Mouse (Mus musculus) kidney, postnatal 0 days (tissue): ENCODE measurements around the gene Basp1. TPM values are rescaled to one million over a fixed set of nuclear protein-coding genes. Genes with fewer than 3 reads are reported as not detected.
A peak's percentile ranks its signal among the peaks of the same experiment; 100 is the strongest.

Source experiments
- ATAC-seq: fragments of 200-750 bp; cut with Nextera tagmentation; replicated peaks from 2 replicates; pipeline ENCODE4 v1.8.0; 2017; ENCODE audit warnings: low read depth, moderate number of reproducible peaks, moderate TSS enrichment, moderate library complexity; ENCODE audit not compliant: low FRiP score
- DNase-seq: peaks from one replicate; pipeline ENCODE4 v3.0.0-alpha.2; 2016; ENCODE audit warnings: low spot score
- H3K27ac ChIP-seq: fragments of 300-500 bp; sonication (generic); 2 replicates; pipeline ENCODE4 v1.5.1; 2014; ENCODE audit warnings: mild to moderate bottlenecking
- H3K27me3 ChIP-seq: fragments of 300-500 bp; sonication (generic); 2 replicates; pipeline ENCODE4 v1.6.1; 2014; ENCODE audit warnings: low read length, mixed read lengths; ENCODE audit not compliant: insufficient read depth
- H3K36me3 ChIP-seq: fragments of 300-500 bp; sonication (generic); 2 replicates; pipeline ENCODE4 v1.6.1; 2014; ENCODE audit warnings: low read length, mixed read lengths; ENCODE audit not compliant: insufficient read depth
- H3K4me1 ChIP-seq: fragments of 300-500 bp; sonication (generic); replicated peaks from 2 replicates; pipeline ENCODE4 v1.6.1; 2014; ENCODE audit warnings: antibody characterized with exemption, low read length, mixed read lengths; ENCODE audit not compliant: insufficient read depth
- H3K4me2 ChIP-seq: fragments of 300-500 bp; sonication (generic); 2 replicates; pipeline ENCODE4 v1.6.1; 2014; ENCODE audit warnings: mild to moderate bottlenecking, low read length, moderate library complexity, mixed read lengths
- H3K4me3 ChIP-seq: fragments of 300-500 bp; sonication (generic); replicated peaks from 2 replicates; pipeline ENCODE4 v1.5.1; 2014; ENCODE audit warnings: low read depth, low read length
- H3K9ac ChIP-seq: fragments of 300-500 bp; sonication (generic); 2 replicates; pipeline ENCODE4 v1.6.1; 2014; ENCODE audit warnings: low read depth, low read length
- H3K9me3 ChIP-seq: fragments of 300-500 bp; sonication (generic); replicated peaks from 2 replicates; pipeline ENCODE4 v1.6.1; 2016; ENCODE audit warnings: low read length, inconsistent platforms, mixed read lengths
- CTCF ChIP-seq: IDR thresholded peaks from 2 replicates; pipeline ENCODE4 v1.5.1; 2016; ENCODE audit warnings: antibody characterized with exemption, low read depth, mild to moderate bottlenecking, moderate library complexity
- WGBS: fragments of 180-500 bp; shearing (Covaris S2); extraction: QIAGEN DNeasy Blood & Tissue Kit; methylation state at CpG from one replicate; pipeline ENCODE4 v1.1.7; 2014; 5-methylcytosine and 5-hydroxymethylcytosine counted together
- polyA plus RNA-seq: library from polyadenylated mRNA; unstranded; fragments of >200 nt; fragmentation: Nextera tagmentation; extraction: Ambion mirVana; gene quantifications from 2 replicates; pipeline ENCODE4 v1.2.1, GENCODE M21; 2015

The Basp1 gene
- polyA plus RNA-seq, 1 experiment from 2014 or later: 31.7 TPM

DNA sequence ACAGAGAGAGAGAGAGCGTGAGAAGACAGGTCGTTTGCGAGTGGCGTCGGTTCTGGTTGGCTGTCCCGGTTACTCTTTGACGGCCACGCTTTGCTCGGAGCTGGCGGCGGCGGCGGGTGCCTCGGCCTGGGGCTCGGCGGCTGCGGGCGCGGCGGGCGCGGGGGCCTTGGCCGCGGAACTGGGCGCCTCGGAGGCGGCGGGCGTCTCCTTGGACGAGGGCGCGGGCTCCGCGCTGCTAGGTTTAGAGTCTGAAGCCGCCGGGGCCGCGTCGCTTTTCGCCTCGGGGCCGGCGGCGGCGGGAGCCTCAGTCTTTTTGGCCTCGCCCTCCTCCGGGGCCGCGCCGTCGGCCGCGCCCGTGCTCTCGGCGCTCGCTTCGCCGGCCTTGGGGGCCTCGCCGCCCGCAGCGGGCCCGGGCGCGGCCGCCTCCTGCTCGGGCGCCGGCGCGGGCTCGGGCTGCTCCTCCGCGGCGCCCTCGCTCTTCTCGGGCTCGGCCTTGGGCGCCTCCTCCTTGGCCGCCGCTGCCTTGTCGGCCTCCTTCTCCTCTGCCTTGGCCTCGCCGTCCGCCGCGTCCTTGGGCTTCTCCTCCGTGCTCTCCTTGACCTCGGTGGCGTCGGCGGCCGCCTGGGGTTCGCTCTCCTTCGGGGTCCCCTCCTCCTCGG lies 49.3 kb downstream of the Basp1 start:
- WGBS: 19% methylated on average over 71 of the region's 97 CpGs
- ATAC-seq (peak; percentile 72), DNase-seq (peak; percentile 44)
- Histone ChIP-seq H3K36me3 (no peaks in the 10 kb centered on the region), H3K4me2 (peak overlapping the region; percentile 82), H3K4me3 (peak overlapping the region; percentile 41), H3K27ac (no peak overlapping the region; the same call in 1 of the 2 replicates), H3K27me3 (no peaks in the 10 kb centered on the region), H3K4me1 (no peaks in the 10 kb centered on the region), H3K9ac (peak overlapping the region; percentile 78), H3K9me3 (no peaks in the 10 kb centered on the region)
- no peak for TF ChIP-seq CTCF

DNA sequence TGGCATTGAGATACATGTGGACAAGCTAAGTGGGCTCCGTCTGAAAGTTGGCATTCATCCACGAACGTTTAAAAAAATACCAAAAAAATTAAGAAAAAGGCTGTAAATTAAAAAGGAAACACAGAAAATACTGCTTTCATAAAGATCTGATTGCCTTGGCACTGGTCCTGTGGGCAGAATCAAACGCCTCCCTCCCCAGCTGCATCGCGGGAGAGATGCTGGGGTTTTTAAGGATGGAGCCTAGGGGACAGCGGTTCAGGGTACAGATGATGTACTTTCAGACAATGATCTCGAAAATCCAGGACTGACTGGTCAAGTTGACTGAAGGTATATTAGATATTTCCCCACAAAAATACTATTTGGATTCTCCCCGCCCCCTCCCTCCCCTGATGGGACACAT lies 49.9 kb downstream of the Basp1 start:
- no peaks in the 10 kb centered on the region for H3K9me3 ChIP-seq
- no peak for TF ChIP-seq CTCF
- H3K9ac ChIP-seq: no peak overlapping the region
- H3K36me3 ChIP-seq: no peaks in the 10 kb centered on the region
- no peak overlapping the region for H3K27ac ChIP-seq
- ATAC-seq (no peak), DNase-seq (no peak)
- no peaks in the 10 kb centered on the region for H3K4me1 ChIP-seq
- WGBS: 94% methylated on average over 9 of the region's 9 CpGs
- no peaks in the 10 kb centered on the region for H3K27me3 ChIP-seq
- 0 out of 2 replicates have a peak overlapping the region, but pooled peaks have one; percentile 82 for H3K4me2 ChIP-seq
- H3K4me3 ChIP-seq: peak overlapping the region; percentile 41; the same call in 1 of the 2 replicates

DNA sequence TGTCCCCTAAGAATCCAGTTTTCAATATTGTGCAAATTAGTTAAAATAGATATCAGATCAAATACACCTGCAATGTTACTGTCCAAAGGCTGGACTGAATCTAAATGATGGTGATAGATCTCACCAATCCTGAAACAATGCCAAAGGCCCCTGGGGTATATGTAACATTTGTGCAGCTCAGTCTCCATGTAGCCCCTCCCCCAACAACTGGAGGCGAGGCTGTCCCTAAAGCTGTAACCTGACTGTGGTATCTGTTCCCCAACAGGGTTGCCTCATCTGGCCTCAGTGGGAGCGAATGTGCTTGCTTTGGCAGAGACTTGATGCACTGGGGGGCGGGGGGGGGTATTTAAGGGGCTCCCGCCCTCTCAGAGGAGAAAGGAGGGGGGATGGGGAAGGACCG lies 52.7 kb downstream of the Basp1 start:
- no peaks in the 10 kb centered on the region for H3K36me3 ChIP-seq
- ATAC-seq: no peak
- H3K27me3 ChIP-seq: no peaks in the 10 kb centered on the region
- H3K9me3 ChIP-seq: no peaks in the 10 kb centered on the region
- H3K4me3 ChIP-seq: no peak overlapping the region
- no peak overlapping the region for H3K9ac ChIP-seq
- DNase-seq: no peak
- H3K4me2 ChIP-seq: no peak overlapping the region
- no peaks in the 10 kb centered on the region for H3K4me1 ChIP-seq
- 67% methylated on average over 5 of the region's 5 CpGs for whole genome bisulfite sequencing
- no peak overlapping the region for H3K27ac ChIP-seq
- TF ChIP-seq CTCF: no peak

- TF ChIP-seq CTCF: no peak
- Histone ChIP-seq H3K36me3 (no peaks in the 10 kb centered on the region), H3K9ac (no peak overlapping the region), H3K9me3 (no peaks in the 10 kb centered on the region), H3K27me3 (no peaks in the 10 kb centered on the region), H3K27ac (no peak overlapping the region), H3K4me3 (no peak overlapping the region), H3K4me2 (peak overlapping the region; percentile 44), H3K4me1 (no peaks in the 10 kb centered on the region)
- 40% methylated on average over 14 of the region's 14 CpGs for WGBS
- ATAC-seq: no peak
- DNase-seq: peak; percentile 36
Observed at GRCm38 (mm10) chr15:25358680-25359097, 54.9 kb downstream of the Basp1 start.

- no peak overlapping the region for H3K9ac ChIP-seq
- H3K27ac ChIP-seq: no peak overlapping the region
- no peaks in the 10 kb centered on the region for H3K4me1 ChIP-seq
- WGBS: 90% methylated on average over 5 of the region's 5 CpGs
- H3K36me3 ChIP-seq: no peaks in the 10 kb centered on the region
- no peak overlapping the region for H3K4me2 ChIP-seq
- no peaks in the 10 kb centered on the region for H3K27me3 ChIP-seq
- no peak overlapping the region for H3K4me3 ChIP-seq
- TF ChIP-seq CTCF: no peak
- ATAC-seq (no peak), DNase-seq (no peak)
- H3K9me3 ChIP-seq: no peaks in the 10 kb centered on the region
Observed at GRCm38 (mm10) chr15:25355339-25355738, 58.2 kb downstream of the Basp1 start.

GRCm38 (mm10) chr15:25354738-25355137 lies 58.8 kb downstream of the Basp1 start:
- no peak overlapping the region for H3K27ac ChIP-seq
- ATAC-seq: no peak

More at GRCm38 (mm10) chr15:25354738-25355137, 58.8 kb downstream of the Basp1 start:
- WGBS: 76% methylated on average over 6 of the region's 6 CpGs
- Histone ChIP-seq H3K27me3 (no peaks in the 10 kb centered on the region), H3K4me2 (no peak overlapping the region), H3K9me3 (no peaks in the 10 kb centered on the region), H3K9ac (no peak overlapping the region), H3K4me3 (no peak overlapping the region), H3K4me1 (no peaks in the 10 kb centered on the region), H3K36me3 (no peaks in the 10 kb centered on the region)
- TF ChIP-seq CTCF: no peak
- no peak for DNase-seq
